Mouse (Mus musculus) hindbrain, embryonic 12.5 days (tissue): ENCODE data around the gene Hspa5. TPM values are rescaled to one million over a fixed set of nuclear protein-coding genes. Genes with fewer than 3 reads are reported as not detected.
A peak's percentile ranks its signal among the peaks of the same experiment; 100 is the strongest.

Source experiments
- ATAC-seq: fragments of 200-750 bp; cut with Nextera tagmentation; 2 replicates; pipeline ENCODE4 v1.8.0; 2017; ENCODE audit warnings: moderate TSS enrichment; ENCODE audit not compliant: low FRiP score
- H3K27ac ChIP-seq: fragments of 300-500 bp; sonication (generic); 2 replicates; pipeline ENCODE4 v1.5.1; 2016; ENCODE audit warnings: mild to moderate bottlenecking
- H3K27me3 ChIP-seq: fragments of 300-500 bp; sonication (generic); 2 replicates; pipeline ENCODE4 v1.6.1; 2016; ENCODE audit warnings: mild to moderate bottlenecking
- H3K36me3 ChIP-seq: fragments of 300-500 bp; sonication (generic); 2 replicates; pipeline ENCODE4 v1.6.1; 2016; ENCODE audit warnings: mild to moderate bottlenecking
- H3K4me1 ChIP-seq: fragments of 300-500 bp; sonication (generic); 2 replicates; pipeline ENCODE4 v1.6.1; 2016
- H3K4me2 ChIP-seq: fragments of 300-500 bp; sonication (generic); replicated peaks from 2 replicates; pipeline ENCODE4 v1.6.1; 2016; ENCODE audit warnings: mild to moderate bottlenecking
- H3K4me3 ChIP-seq: fragments of 300-500 bp; sonication (generic); 2 replicates; pipeline ENCODE4 v1.5.1; 2016; ENCODE audit warnings: mild to moderate bottlenecking
- H3K9ac ChIP-seq: fragments of 300-500 bp; sonication (generic); 2 replicates; pipeline ENCODE4 v1.6.1; 2016; ENCODE audit warnings: mild to moderate bottlenecking, moderate library complexity
- H3K9me3 ChIP-seq: fragments of 300-500 bp; sonication (generic); replicated peaks from 2 replicates; pipeline ENCODE4 v1.6.1; 2016; ENCODE audit warnings: mild to moderate bottlenecking
- WGBS: fragments of 180-500 bp; shearing (Covaris S2); methylation state at CpG from one replicate; pipeline ENCODE4 v1.1.7; 2016; 5-methylcytosine and 5-hydroxymethylcytosine counted together
- polyA plus RNA-seq: library from polyadenylated mRNA; unstranded; fragments of >200 nt; fragmentation: Nextera tagmentation; extraction: Ambion mirVana; gene quantifications from 2 replicates; pipeline ENCODE4 v1.2.1, GENCODE M21; 2016

Hspa5 gene
- polyA plus RNA-seq, 1 experiment from 2014 or later = 735 TPM

DNA sequence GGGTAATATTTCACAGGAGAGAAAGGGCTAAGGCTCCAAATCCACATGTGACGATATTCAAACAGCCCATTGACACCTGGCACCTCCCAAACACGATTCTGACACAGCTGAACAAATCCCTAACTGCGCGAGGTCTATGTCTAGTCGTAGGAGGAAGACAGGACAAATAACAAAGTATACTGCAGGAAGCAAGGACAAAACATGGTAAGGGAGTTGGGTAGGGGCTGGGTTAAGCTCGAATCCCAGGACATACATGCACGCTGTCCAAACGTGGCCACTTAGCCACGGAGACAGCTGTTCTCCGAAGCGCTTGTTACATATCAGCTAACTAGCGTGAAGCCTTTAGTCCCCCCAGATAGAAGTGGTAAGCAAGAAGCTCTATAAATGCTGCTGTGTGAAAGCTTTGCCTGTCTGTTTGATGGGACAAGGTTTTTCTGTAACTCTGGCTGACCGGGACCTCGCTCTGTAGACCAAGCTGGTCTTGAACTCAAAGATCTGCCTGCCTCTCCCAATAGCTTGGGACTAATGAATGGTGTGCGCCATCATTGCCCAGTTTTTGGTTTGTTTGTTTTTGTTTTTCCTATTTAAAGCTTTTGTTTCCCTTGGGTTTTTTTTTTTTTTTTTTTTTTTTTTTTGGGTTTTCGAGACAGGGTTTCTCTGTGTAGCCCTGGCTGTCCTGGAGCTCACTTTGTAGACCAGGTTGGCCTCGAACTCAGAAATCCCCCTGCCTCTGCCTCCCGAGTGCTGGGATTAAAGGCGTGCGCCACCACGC, 54.9 kb downstream of the Hspa5 start:
- H3K4me3 ChIP-seq = peak overlapping the region; percentile 77
- H3K9me3 ChIP-seq = no peaks in the 10 kb centered on the region
- H3K4me2 ChIP-seq = peak overlapping the region; percentile 90
- ATAC-seq = peak; percentile 46; the same call in 1 of the 2 replicates
- H3K36me3 ChIP-seq = peaks cover 10% of the 10 kb centered on the region; the same call in 1 of the 2 replicates
- peaks cover 11% of the 10 kb centered on the region for H3K27me3 ChIP-seq
- 34% methylated on average over 20 of the region's 21 CpGs for WGBS
- peak overlapping the region; percentile 81 for H3K9ac ChIP-seq
- peaks cover 17% of the 10 kb centered on the region for H3K4me1 ChIP-seq
- H3K27ac ChIP-seq = peak overlapping the region; percentile 76

Other genes with a start within 250 kb of the Hspa5 start
- 115 and 126 TPM in 2 replicates for gene Gapvd1, start 16.7 kb upstream of the Hspa5 start, polyA plus RNA-seq
- 24.8 and 27.4 TPM in 2 replicates for gene Rabepk, start 27.9 kb downstream of the Hspa5 start, polyA plus RNA-seq
- gene Fbxw2, start 54.3 kb downstream of the Hspa5 start, polyA plus RNA-seq = 76.8 and 81.8 TPM in 2 replicates
- not detected in 2 replicates for gene Gm34653, start 61.0 kb downstream of the Hspa5 start, polyA plus RNA-seq
- 0.23 TPM in 1 of 2 replicates, not detected in the other for gene Cutal, start 102.4 kb downstream of the Hspa5 start, polyA plus RNA-seq
- gene Psmd5, start 103.0 kb downstream of the Hspa5 start, polyA plus RNA-seq = 92.0 and 97.1 TPM in 2 replicates
- 1.6 TPM in 2 replicates for gene Phf19, start 142.1 kb downstream of the Hspa5 start, polyA plus RNA-seq
- 1.1 and 2.3 TPM in 2 replicates for gene Traf1, start 189.8 kb downstream of the Hspa5 start, polyA plus RNA-seq